In genomic region chr10:21378196-21378944, GRCm38 (mm10) we compare ENCODE assay signal across 8 mouse cellular contexts. TPM values are rescaled to one million over a fixed set of nuclear protein-coding genes. Genes with fewer than 3 reads are reported as not detected.
DNase-seq lines count a peak whose midpoint lies in the region; ATAC-seq and TF ChIP-seq lines count a peak whose summit lies in the region.

No protein-coding gene starts in this region.

- no peaks in the 10 kb centered on the region for H3K27me3 ChIP-seq in forebrain, postnatal 0 days (ENCODE audit: insufficient read depth, low read length)
- no peaks in the 10 kb centered on the region for H3K27me3 ChIP-seq in forebrain, embryonic 14.5 days (replicated peaks; ENCODE audit: control insufficient read depth, insufficient read depth, low read length)

- 73% methylated on average over 9 of the region's 9 CpGs for WGBS in forebrain, postnatal 0 days
- WGBS in forebrain, embryonic 14.5 days = 72% methylated on average over 9 of the region's 9 CpGs

- H3K9ac ChIP-seq in forebrain, postnatal 0 days = no peak overlapping the region
- no peak overlapping the region for H3K9ac ChIP-seq in forebrain, embryonic 14.5 days (ENCODE audit: low read length)

- DNase-seq in forebrain, postnatal 0 days = no peak
- no peak for DNase-seq in forebrain, embryonic 14.5 days (ENCODE audit: low spot score)
- DNase-seq in 416B (ENCODE audit: low read depth) (peak; percentile 60), liver (peak; percentile 61)
- DNase-seq in thymus, postnatal 14 days = peak; percentile 60
- no peak for DNase-seq in gastrocnemius, adult 8-10 months (ENCODE audit: low spot score in 2 of 2)
- no peak for DNase-seq in frontal cortex, postnatal 10 days (ENCODE audit: low spot score in 2 of 2)

- ATAC-seq in forebrain, postnatal 0 days = no peak
- ATAC-seq in forebrain, embryonic 14.5 days = no peak

- H3K9me3 ChIP-seq in forebrain, postnatal 0 days (ENCODE audit: low read length) = no peaks in the 10 kb centered on the region
- H3K9me3 ChIP-seq in forebrain, embryonic 14.5 days (replicated peaks; ENCODE audit: control insufficient read depth, low read length) = no peaks in the 10 kb centered on the region

- no peak for TF ChIP-seq POLR2A in bone marrow macrophage, adult 2 months (IDR thresholded peaks at IDR 0.05; ENCODE audit: borderline replicate concordance, low read depth, low read length)

- no peak overlapping the region for H3K4me3 ChIP-seq in forebrain, postnatal 0 days (ENCODE audit: low read depth, low read length)
- no peak overlapping the region for H3K4me3 ChIP-seq in forebrain, embryonic 14.5 days (ENCODE audit: low read depth, low read length)
- H3K4me3 ChIP-seq in bone marrow macrophage, adult 2 months (ENCODE audit: insufficient read depth, low read length) = no peak overlapping the region

- H3K4me2 ChIP-seq in forebrain, postnatal 0 days (ENCODE audit: low read depth) = no peak overlapping the region
- no peak overlapping the region for H3K4me2 ChIP-seq in forebrain, embryonic 14.5 days (ENCODE audit: low read length)

- no peaks in the 10 kb centered on the region for H3K36me3 ChIP-seq in forebrain, postnatal 0 days (ENCODE audit: insufficient read depth)
- H3K36me3 ChIP-seq in forebrain, embryonic 14.5 days (ENCODE audit: control insufficient read depth, insufficient read depth, low read length) = no peaks in the 10 kb centered on the region

- H3K27ac ChIP-seq in forebrain, postnatal 0 days (ENCODE audit: low read depth, low read length) = no peak overlapping the region
- H3K27ac ChIP-seq in forebrain, embryonic 14.5 days (ENCODE audit: low read depth, low read length) = no peak overlapping the region
- H3K27ac ChIP-seq in bone marrow macrophage, adult 2 months (ENCODE audit: insufficient read depth, low read depth, low read length) = no peak overlapping the region

- peak; percentile 49 for TF ChIP-seq CTCF in forebrain, postnatal 0 days (IDR thresholded peaks at IDR 0.05; ENCODE audit: low read depth)
- TF ChIP-seq CTCF in bone marrow macrophage, adult 2 months (IDR thresholded peaks at IDR 0.05; ENCODE audit: low read depth, low read length) = peak; percentile 60; the same call in 1 of the 2 replicates

- no peaks in the 10 kb centered on the region for H3K4me1 ChIP-seq in forebrain, postnatal 0 days (ENCODE audit: insufficient read depth)
- no peaks in the 10 kb centered on the region for H3K4me1 ChIP-seq in forebrain, embryonic 14.5 days (ENCODE audit: control insufficient read depth, insufficient read depth, low read length)
- peaks cover 8% of the 10 kb centered on the region for H3K4me1 ChIP-seq in bone marrow macrophage, adult 2 months (ENCODE audit: control insufficient read depth, insufficient read depth, low read length)

RNA-seq across cellular contexts. Expression of gene Aldh8a1, which starts 1.3 kb away (rescaled TPM):
- 0.10 TPM in 1 of 2 replicates, not detected in the other for total RNA-seq in forebrain, postnatal 0 days (2014; rRNA removed)
- not detected in 2 replicates for polyA plus RNA-seq in forebrain, postnatal 0 days (2015; fragmentation: Nextera tagmentation; extraction: Ambion mirVana)
- 0.12 TPM in 1 of 2 replicates, not detected in the other for polyA plus RNA-seq in forebrain, embryonic 14.5 days (2014; fragmentation: Nextera tagmentation; extraction: Ambion mirVana)
- polyA plus RNA-seq in bone marrow macrophage, adult 2 months (2012; ENCODE audit: insufficient read depth, insufficient read length, missing spikeins) = not detected in 2 replicates
- total RNA-seq in gastrocnemius, adult 8-10 months (2022) = under 1 TPM in 1 of 4 experiments, not detected in 3; 0.13 TPM

Comparison
In these comparisons a context has a peak if more than half of its experiments do, and no peak if none do; other contexts are left out.
1. DNase-seq: peak in 416B (single experiment), liver (single experiment) and thymus, postnatal 14 days (single experiment); none in forebrain, postnatal 0 days (single experiment), forebrain, embryonic 14.5 days (single experiment), gastrocnemius, adult 8-10 months (0 of 2) and frontal cortex, postnatal 10 days (0 of 2).